Mouse (Mus musculus) left cerebral cortex, adult 11 months (tissue): Measurements from ENCODE around the gene Tspan9.

Source experiments
- DNase-seq: peaks from one replicate; pipeline ENCODE4 v3.0.0; 2022; ENCODE audit warnings: low spot score

Gene Tspan9

DNA sequence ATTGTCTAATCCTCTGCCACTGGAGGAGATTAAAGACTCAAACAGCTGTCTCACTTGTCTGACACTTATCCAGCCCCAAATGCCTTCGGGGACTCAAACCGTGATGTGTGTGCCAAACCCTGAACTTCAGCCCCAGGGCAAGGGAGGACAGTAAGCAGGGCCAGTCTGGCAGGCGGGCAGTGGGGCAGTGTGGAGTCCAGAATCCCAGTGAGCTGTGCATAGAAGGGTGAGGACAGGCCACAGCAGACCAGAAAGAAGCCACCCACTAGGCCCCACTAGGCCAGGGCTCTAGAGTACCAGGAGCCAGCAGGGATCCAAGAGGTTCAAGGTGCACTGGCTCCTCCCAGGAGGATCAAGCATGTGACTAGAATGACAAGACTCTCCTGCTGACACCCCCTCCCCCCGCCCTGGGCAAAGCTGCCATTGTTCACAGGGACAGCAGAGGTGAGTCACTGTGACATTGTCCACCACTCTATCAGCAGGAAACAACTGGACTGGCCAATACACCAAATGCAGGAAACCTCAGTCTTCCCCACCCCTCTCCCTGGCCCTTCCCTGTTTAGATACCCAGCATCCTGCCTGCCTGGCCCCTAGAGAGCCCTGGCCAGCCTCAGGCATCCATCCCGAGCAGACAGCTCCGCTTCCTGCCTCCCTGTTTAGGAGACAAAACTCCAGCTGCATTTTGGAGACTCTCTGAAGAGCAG lies 40.9 kb downstream of the Tspan9 start:
- DNase-seq: no peak

DNA sequence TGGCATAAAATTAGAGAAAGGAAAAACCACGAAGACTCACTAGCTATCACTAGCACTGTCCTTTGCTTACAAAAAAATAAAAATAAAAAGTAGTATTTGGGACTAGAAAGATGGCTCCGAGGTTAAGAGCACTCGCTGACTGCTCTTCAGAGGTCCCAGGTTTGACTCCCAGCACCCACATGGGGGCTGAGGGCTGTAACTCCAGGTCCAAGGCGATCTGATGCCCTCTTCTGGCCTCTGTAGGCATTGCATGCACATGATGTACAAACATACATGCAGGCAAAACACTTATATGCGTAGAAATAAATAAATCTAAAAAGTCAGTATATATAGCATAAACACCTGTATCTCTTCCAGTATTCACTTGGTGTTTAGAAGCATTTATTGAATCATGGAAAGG lies 43.5 kb downstream of the Tspan9 start:
- no peak for DNase-seq

DNA sequence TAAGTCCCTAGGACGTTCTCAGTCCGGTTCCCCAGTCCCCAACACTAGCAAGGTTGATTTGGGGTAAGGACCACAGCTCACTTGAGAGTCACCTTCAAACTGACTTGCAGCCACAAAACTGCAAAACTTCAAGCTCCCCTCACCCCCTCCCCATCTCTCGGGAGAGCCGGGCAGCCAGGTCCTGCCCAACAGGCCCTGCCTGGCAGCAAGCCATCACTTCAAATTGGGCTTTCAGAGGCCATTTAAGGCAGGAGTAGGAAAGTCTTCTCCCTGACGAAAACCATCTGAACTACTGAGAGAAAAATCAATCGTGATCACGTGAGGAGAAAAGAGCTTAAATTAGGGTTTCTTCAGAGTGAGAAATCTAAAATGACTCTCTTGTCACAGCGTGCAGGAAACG lies 44.2 kb downstream of the Tspan9 start:
- no peak for DNase-seq

DNA sequence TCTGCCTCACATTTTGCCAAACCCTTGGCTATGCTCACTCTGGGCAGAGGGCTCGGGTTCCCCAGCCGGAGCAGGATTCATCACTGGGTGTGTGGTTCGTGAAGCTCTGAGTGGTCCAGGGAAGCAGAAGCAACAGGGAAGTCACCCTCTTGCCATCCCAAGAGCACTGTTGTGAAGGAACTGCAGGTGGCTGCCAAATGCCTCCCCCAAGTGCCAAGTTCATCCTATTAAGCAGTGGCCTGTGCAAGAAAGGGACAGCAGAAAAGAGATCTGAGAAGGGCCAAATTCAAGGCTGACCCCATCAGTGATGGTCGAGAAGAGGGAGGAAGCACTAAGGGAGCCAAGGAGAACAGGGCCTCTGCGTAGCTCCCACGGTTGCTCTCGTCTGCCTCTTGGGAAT lies 46.9 kb downstream of the Tspan9 start:
- no peak for DNase-seq

DNA sequence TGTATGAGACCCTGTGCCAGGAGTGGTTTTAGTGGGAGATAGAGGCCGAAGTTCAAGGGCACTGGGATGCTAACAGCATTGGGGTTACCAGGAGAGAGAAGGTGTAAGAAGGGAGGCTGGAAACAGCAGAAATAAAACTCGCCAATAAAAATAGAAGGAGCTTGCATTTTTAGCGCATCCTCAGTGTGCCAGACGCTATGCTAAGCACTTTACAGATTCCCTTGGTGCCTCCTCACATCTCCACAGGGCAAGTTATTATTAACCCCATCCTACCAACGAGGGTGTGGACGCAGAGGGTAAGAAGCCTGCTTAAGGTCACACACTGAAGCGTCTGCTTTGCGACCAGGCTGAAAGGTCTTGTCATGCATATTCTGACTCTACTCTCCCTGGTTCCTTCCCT lies 47.5 kb downstream of the Tspan9 start:
- DNase-seq: no peak

DNA sequence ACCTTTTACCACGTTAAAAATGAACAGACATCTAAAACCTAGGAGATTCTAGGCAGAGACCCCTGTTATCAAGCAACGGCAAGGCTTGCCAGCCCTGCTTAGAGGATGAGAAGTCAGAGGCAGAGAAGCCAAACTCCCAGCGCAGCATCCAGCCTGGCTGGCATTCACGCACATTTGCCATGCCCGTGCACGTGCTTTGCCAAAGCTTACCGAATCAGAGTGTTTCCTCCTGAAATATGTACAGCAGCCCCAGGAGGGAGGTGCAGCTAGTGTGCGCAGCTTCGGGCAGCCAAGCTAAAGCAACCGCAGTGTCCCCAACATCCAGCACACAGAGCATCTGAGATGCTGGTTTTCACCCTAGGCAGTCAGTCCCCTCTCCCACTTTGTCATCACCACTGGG lies 48.3 kb downstream of the Tspan9 start:
- no peak for DNase-seq

DNA sequence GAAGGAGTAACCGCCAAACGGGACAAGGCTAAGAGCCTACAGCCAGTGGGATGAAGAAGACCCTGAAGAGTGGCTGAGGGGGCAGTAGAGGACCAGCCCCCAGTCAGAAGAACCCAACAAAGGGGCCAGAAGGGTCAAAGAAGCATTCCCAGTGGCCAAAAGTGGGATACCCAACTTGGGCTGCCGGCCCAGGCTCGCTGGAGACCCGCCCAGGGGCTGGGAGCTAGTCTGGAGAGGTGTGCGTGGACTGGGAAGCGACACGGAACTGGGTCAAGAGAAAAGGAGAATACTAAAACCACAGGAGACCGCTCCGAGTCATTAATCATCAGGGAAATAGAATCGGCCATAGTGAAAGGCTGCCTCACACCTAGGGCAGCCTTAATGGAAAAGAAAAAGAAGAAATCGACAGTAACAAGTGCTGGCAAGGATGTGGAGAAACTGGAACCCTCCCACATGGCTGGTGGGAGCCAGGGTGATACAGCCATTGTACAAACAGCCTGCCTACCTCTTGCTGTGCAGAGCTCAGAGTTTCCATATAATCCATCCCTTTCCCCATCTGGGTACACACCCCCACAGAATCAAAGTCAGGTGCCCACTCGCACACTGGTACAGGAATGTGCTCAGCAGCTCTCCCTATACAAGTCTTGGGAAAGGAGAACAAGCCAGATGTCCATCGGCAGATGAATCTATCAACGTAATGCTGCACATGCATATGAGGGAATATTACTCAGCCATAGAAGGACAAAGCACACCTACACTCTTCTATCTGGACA lies 49.4 kb downstream of the Tspan9 start:
- no peak for DNase-seq

DNA sequence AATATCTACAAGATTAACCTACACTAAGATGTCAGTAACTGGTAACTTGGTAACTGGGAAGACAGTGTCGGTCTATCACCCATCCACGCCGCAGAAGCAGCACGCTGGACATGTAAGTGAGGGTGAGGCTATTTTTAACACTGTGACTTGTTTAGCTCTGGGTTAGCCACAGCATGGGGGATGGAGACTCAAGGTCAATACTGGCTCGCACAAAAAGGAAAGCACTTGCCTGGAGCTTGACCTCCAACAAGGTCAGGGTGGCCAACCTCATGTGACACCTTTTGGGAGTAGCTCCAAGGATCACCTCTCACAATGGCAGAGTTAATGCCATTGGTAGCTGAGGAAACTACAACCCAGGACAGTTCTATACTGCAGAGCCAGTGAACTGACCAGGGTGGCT lies 50.8 kb downstream of the Tspan9 start:
- no peak for DNase-seq

DNA sequence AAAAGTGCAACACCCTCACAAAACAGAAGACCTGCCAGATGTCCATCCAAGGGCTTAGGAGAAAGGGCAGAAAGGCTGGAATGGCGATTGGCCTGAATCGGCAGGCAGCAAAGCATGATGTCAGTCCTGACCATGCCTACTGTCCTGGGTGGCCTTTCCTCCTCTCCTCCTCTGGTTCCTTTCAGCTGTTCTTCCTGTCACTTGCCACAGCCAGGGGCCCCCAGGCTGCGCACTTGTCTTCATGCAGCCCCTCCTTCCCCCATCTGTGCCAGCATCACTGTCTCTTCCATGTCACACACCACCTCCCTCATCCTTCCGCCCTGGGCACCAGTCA lies 51.6 kb downstream of the Tspan9 start:
- DNase-seq: no peak

DNA sequence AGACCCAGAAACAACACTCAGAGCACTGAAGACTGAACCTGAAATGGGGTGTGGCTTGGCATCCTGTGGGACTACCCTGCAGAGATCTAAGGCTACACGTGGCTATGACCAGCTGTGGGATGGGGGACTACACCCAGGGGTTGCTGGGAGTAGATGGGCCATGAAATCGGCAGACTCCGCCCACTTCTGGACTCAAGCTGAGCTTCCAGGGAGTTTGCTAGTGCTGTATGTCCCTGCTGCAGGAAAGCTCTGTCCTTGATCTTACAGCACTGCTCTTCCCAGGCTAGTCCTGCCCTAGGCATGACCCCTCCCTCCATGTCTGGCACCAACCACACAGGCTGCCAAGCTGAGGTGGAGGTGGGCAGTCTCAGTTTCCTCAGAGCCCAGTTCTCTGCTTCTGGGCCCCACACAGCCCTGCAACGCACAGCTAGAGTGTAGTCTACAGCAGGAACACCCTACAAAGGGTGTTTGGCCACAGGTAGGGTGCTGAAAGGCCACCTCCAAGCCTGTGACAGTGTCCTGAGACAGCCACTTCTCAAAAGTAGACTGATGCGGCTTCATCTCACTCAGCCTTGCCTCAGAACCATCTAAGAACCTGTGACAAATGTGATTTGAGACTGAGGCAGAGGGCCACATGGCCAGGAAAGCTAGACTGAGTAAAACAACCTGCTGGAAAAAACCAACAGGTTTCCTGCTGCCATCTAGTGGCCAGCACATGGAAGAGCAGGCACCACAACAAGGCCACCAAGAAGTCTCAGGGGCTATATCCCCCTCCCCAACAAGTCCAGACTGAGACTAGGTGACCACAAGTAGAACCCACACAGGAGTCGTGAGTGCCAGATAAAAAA lies 52.2 kb downstream of the Tspan9 start:
- DNase-seq: no peak

DNA sequence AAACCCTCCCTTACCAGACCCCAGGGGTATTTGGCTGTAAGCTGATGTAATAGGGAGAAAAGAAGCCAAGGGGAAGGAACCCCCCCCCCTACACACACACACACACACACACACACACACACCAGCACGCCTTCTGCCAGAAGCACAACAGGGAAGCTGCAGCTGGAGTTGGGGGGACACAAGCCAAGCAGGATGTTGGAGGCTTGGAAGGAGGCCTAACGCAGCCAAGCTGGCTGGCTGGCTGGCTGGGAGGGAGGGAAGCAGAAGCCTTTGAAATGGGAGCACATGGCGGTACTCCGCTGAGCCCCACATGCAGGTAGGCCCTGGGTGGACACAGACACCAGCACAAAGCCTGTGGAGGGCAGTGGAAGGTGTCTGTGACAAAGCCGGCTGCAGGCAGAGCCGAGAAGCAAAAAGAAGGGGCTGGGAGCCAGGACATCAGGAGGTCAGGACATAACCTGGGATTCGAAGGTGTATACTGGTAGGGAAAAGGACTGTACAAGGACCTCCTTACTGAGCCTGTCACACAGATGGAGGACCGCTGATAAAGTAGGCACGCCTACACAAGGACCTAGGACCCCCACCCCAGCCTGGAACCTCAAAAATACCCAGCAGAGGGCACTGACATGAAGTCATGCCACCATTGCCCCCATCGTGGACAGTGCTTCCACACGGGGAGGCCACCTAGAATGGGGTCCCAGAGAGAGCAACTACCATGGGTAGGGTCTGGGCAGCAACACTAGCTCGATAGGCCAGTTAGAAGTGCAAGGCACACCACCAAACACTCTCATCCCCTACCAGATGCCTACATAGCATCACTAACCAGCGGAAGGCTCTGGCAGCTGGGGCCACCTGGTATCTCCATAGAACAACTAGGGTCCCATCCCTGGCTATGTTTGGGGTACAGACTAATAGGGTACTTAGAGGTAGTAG lies 53.4 kb downstream of the Tspan9 start:
- DNase-seq: no peak

DNA sequence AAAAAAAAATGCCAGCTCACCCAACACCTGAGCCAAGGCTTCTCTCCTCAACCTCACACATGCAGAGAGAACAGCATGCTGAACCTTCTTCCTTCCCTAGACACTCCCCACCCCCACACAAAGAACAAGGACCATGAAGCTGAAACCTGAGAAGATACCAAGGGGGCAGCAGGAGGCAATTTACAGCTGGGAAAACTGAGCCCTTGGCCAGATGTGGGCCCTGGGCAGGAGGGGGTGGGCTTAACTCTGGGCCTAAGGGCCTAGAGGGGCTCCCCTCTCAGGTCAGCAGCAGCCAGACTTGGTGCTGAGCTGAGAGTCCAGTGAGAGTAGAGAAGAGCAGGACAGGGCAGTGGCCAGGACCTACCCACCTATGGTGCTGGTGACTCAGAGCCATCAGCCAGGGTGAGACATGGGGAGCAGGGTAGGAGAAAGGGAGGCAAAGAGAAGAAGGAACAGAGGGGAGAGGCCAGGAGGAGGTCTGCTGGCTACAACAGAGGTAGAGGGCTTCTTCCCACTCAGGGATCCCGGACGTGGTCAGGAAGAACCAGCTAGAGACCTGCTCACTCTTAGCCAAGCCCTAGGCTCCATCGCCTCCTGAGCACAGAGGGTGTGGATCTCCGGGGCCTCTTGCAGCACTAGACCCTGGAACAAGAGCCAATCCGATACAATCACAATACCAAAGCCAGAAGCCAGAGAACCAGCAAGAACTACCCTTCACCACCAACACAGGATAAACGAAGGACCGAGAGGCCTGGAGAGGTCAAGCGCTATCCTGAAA lies 54.5 kb downstream of the Tspan9 start:
- no peak for DNase-seq

DNA sequence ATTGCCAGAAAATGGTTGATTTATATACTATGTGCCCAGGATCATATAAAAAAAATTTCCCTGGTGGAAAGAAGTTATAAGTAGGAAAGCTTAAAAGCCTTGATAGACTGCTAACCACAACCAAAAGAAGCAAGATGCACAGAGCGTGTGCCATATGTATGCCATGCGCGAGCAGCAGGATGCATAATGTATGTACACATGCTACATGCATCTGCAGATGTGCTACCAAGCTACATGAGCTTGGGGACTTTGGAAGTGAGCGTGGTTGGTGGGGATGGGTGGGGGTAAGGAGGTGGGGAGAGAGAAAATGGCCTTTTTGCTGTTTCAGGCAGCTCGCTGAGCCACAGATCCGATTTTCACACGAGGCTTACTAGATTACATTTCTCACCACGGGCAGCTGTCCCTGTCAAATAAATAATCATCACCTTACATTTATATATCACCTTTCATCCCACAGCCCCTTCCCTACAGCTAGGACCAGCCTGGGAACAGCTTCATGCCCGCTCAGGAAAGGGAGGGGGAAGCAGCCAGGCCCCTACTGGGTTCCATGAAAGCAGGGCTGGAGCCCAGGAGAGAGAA lies 57.8 kb downstream of the Tspan9 start:
- DNase-seq: no peak

DNA sequence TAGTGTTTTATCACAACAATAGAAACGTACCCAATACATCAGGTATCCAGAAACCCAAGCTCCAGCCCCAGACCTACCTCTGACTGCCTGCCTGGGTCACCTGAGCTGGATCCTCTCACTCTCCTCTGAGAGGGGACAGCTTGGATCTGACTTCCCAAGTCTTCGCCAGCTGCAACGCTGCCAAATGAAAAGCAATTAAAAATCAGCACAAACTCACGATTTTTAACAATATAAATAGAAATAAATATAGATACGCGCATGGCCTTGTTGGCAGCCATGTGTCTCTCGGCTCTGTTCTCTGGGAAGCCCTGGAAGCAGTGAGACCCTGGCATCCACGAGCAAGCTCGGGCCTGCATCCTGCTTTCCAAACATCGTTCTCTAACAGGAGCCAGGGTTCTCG lies 60.1 kb downstream of the Tspan9 start:
- no peak for DNase-seq

DNA sequence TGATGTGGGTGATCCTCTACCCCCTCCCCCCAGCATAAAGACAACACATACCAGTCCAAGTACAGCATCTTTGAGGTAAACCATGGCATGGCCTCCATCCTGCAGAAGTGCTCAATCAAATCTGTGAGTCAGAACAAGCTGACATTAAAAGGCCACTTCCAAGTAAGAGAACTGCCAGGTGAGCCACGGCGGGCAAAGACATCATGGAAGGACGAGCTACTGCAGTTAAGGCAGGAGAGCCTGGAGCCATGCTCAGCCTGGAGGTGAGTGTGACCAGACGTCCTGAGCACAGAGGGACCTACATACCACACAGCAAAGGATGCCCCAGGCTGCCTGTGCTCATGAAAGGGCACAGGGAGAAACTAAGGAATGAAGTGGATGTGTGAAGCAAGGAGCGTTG lies 61.6 kb downstream of the Tspan9 start:
- DNase-seq: no peak

DNA sequence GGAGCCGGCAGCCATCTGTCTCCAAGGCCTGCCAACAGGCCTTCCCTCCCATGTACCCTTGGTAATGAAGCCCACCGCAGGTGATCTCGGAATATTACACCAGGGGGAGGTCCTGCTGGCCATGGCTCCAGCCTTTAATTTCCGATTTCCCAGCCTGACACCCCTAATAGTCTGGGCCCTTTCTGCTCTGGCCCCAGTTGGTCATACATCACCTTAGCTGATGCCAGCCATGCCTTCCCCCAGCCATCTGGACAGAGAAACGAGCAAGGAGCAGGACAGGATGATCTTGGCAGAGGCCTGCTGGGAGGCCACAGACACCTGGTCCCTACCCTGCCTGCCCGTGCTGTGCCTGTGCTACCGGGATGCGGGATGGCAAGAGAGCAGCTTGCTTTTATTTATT lies 62.1 kb downstream of the Tspan9 start:
- no peak for DNase-seq

DNA sequence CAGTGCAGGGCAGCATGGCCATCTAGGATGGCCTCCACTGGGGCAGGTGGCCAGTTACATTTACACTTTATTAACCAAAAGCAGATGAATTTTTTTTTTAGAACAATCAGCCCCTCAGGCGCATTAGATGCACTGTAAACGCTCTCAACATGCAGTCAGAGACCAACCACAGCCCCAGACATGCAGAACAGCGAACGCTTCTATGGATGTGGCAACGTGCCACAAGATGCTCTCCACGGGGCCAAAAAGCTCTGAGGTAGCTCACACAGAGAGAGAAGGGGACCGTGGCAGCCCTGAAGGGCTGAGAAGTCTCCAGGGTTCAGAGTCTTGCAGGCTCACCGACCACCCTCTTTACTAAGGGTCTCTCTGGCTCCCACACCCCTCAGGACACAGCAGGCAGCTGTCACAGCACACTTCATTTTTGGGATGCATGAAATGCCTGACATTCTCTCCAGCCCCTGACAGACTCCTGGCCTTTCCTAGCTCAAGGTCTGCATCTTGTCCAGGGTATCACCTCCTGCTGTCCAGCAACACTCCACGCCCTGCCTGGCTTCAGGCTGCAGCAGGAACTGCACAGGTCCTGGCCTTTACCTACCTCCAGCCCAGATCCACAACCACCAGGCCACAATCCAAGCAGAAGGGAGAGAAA lies 63.7 kb downstream of the Tspan9 start:
- DNase-seq: no peak

DNA sequence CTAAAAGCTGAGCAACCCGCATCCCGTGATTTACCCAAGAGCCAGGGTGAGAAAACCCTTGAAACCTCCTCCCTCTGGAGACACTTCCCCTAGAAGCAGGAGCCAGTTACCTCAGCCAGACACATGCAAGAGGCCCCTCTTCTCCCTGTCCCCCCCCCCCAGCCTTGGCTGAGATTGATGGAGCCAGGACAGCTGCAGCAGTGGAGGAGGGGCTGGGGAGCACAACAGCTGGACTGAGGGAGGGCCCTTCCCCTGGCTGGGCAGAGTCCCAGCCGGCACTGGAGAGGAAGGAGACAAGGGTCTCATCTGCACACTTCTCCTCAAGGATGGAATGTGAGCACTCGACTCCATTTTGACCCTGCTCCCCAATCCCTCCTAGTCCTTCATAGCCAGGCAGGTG lies 64.9 kb downstream of the Tspan9 start:
- no peak for DNase-seq

DNA sequence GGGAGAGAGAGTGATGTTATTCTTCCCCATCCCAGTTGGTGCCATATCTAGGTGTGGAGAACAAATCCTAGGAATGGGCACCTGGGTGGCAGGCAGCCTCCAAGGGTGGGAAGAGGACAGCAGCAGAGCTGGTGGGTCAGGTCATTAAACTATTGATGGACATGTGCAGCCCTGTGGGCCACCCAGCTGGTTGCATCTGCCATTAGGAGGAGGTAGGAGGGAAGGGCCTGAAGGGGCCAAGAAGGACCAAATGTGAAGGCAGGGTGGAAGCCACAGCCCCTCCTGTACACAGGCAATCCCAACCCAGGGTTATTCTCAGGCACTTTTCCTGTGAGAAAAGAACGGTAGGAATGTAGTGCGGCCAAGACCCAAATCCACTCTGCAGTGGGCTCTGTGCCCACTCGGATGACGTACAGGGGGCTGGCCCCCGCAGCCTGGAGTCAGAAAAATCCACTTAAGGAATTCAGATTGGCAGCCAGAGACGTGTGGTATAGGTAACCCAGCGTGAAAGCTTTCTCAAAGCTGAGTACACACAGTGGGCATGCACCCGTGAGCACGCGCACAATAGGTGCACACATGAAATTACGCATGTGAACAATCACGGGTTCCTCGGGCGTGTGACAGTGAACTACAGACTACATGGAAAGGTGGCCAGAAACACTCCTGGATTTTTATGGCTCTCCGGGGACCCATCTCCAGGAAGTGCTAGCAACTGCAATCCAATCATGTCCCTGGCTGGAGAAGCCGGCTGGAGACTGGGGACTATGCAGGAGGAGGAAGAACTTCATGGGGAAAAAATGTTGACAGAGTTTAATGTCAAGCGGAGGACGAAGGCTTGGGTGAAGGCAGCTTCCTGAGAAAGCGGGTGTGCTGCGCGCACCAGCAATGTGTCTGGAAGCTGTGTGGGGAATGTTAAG lies 67.0 kb downstream of the Tspan9 start:
- no peak for DNase-seq
